Mouse (Mus musculus): Measurements from ENCODE around the gene Crcp. TPM values are rescaled to one million over a fixed set of nuclear protein-coding genes. Genes with fewer than 3 reads are reported as not detected.

Gene Crcp
- 30.1 and 31.5 TPM in 2 replicates for polyA plus RNA-seq (2012; ENCODE audit: insufficient read depth, insufficient read length, missing spikeins)

GRCm38 (mm10) chr5:130029142-130029897 is at the start of gene Crcp, which contains the start of gene Asl:
Gene Crcp, plus strand, starts transcription at chr5:130029290.
Gene Asl, minus strand, starts transcription at chr5:130029247.
- peak within 1 kb of the TSS; percentile 81 for H3K4me3 ChIP-seq (ENCODE audit: insufficient read depth, low read length)
- peak within 1 kb of the TSS; percentile 86 for H3K27ac ChIP-seq (ENCODE audit: insufficient read depth, low read depth, low read length)
- TF ChIP-seq CTCF (IDR thresholded peaks at IDR 0.05; ENCODE audit: low read depth, low read length) (no peak), POLR2A (IDR thresholded peaks at IDR 0.05; ENCODE audit: borderline replicate concordance, low read depth, low read length) (no peak)
- H3K4me1 ChIP-seq (ENCODE audit: control insufficient read depth, insufficient read depth, low read length): peaks cover 25% of the 10 kb centered on the region

- Histone ChIP-seq H3K4me3 (ENCODE audit: insufficient read depth, low read length) (no peak overlapping the region), H3K27ac (ENCODE audit: insufficient read depth, low read depth, low read length) (no peak overlapping the region), H3K4me1 (ENCODE audit: control insufficient read depth, insufficient read depth, low read length) (peaks cover 14% of the 10 kb centered on the region)
- TF ChIP-seq POLR2A (IDR thresholded peaks at IDR 0.05; ENCODE audit: borderline replicate concordance, low read depth, low read length) (no peak), CTCF (IDR thresholded peaks at IDR 0.05; ENCODE audit: low read depth, low read length) (no peak)
These were observed 48.9 kb upstream of the Crcp start for GRCm38 (mm10) chr5:129980216-129980615.

GRCm38 (mm10) chr5:129989376-129989775 is 39.7 kb upstream of the Crcp start:
- H3K27ac ChIP-seq (ENCODE audit: insufficient read depth, low read depth, low read length): no peak overlapping the region
- H3K4me3 ChIP-seq (ENCODE audit: insufficient read depth, low read length): no peak overlapping the region
- peaks cover under 1% of the 10 kb centered on the region for H3K4me1 ChIP-seq (ENCODE audit: control insufficient read depth, insufficient read depth, low read length)

DNA sequence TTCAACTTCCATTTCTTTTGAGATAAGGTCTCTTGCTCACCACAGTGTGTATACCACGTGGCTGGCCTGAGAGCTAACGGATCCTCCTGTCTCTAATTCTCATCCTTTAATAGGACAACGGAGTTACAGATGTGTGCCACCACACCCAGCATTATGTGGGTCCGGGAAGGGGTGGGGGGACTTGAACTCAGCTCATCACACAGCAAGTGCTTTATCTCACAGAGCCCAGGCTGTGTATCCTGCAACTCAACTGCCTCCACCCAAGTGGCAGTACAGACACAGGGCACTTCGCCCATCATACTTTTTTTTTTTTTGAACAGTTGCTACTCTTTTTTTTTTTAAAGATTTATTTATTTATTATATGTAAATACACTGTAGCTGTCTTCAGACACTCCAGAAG is 37.2 kb upstream of the Crcp start:
- H3K4me3 ChIP-seq (ENCODE audit: insufficient read depth, low read length): no peak overlapping the region
- no peak overlapping the region for H3K27ac ChIP-seq (ENCODE audit: insufficient read depth, low read depth, low read length)
- peaks cover 17% of the 10 kb centered on the region for H3K4me1 ChIP-seq (ENCODE audit: control insufficient read depth, insufficient read depth, low read length)
- TF ChIP-seq POLR2A (IDR thresholded peaks at IDR 0.05; ENCODE audit: borderline replicate concordance, low read depth, low read length) (no peak), CTCF (IDR thresholded peaks at IDR 0.05; ENCODE audit: low read depth, low read length) (no peak)

More at GRCm38 (mm10) chr5:129989376-129989775, 39.7 kb upstream of the Crcp start:
- TF ChIP-seq POLR2A (IDR thresholded peaks at IDR 0.05; ENCODE audit: borderline replicate concordance, low read depth, low read length) (no peak), CTCF (IDR thresholded peaks at IDR 0.05; ENCODE audit: low read depth, low read length) (no peak)

- H3K27ac ChIP-seq (ENCODE audit: insufficient read depth, low read depth, low read length): no peak overlapping the region
- TF ChIP-seq CTCF (IDR thresholded peaks at IDR 0.05; ENCODE audit: low read depth, low read length) (no peak), POLR2A (IDR thresholded peaks at IDR 0.05; ENCODE audit: borderline replicate concordance, low read depth, low read length) (no peak)
- no peak overlapping the region for H3K4me3 ChIP-seq (ENCODE audit: insufficient read depth, low read length)
- H3K4me1 ChIP-seq (ENCODE audit: control insufficient read depth, insufficient read depth, low read length): peaks cover 17% of the 10 kb centered on the region
These were observed 35.7 kb upstream of the Crcp start for GRCm38 (mm10) chr5:129993374-129993773.

- peaks cover 26% of the 10 kb centered on the region for H3K4me1 ChIP-seq (ENCODE audit: control insufficient read depth, insufficient read depth, low read length)
- no peak overlapping the region for H3K4me3 ChIP-seq (ENCODE audit: insufficient read depth, low read length)
- H3K27ac ChIP-seq (ENCODE audit: insufficient read depth, low read depth, low read length): peak overlapping the region; percentile 65
- TF ChIP-seq POLR2A (IDR thresholded peaks at IDR 0.05; ENCODE audit: borderline replicate concordance, low read depth, low read length) (no peak), CTCF (IDR thresholded peaks at IDR 0.05; ENCODE audit: low read depth, low read length) (no peak)
These were observed 34.1 kb upstream of the Crcp start for GRCm38 (mm10) chr5:129994989-129995388.

DNA sequence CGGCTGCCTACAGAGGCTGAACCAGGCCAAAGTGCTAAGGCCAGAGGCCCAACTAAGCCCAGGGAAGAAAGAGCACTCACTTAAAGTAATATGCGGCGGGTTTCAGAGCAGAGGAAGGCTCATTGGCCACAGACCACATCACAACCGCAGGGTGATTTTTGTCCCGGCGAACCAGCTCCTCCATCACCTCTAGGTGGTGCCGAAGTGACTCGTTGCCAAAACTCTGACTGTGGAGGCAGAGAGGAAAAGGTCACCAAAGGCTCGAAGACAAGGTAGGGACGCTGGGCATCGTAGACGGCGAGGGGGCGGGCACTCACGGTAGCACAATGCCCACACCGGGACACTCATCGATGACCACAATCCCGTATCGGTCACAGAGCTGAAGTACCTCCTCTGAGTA is 31.4 kb upstream of the Crcp start:
- Histone ChIP-seq H3K4me1 (ENCODE audit: control insufficient read depth, insufficient read depth, low read length) (peaks cover 31% of the 10 kb centered on the region), H3K27ac (ENCODE audit: insufficient read depth, low read depth, low read length) (no peak overlapping the region), H3K4me3 (ENCODE audit: insufficient read depth, low read length) (no peak overlapping the region)
- no peak for TF ChIP-seq POLR2A (IDR thresholded peaks at IDR 0.05; ENCODE audit: borderline replicate concordance, low read depth, low read length)
- TF ChIP-seq CTCF (IDR thresholded peaks at IDR 0.05; ENCODE audit: low read depth, low read length): no peak

DNA sequence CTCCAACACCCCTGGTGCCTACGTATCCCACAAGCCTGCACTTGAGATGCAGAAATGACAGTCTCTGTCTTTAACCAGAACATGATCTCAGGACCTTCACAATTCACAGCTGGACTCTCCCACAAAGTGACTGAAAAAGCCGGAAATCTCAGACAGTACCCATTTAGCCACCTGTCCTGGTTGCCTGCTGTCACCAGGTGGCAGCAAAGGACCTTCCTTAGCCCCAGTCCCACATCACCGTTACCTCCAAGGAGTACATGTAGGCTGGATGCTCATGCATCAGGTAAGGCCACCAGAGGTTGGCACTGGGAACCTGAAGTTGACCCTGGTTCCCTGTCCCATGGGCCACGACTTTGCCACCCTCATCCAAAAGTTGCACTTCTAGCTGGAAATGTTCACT is 30.0 kb upstream of the Crcp start:
- no peak overlapping the region for H3K4me3 ChIP-seq (ENCODE audit: insufficient read depth, low read length)
- H3K4me1 ChIP-seq (ENCODE audit: control insufficient read depth, insufficient read depth, low read length): peaks cover 42% of the 10 kb centered on the region
- no peak overlapping the region for H3K27ac ChIP-seq (ENCODE audit: insufficient read depth, low read depth, low read length)
- no peak for TF ChIP-seq POLR2A (IDR thresholded peaks at IDR 0.05; ENCODE audit: borderline replicate concordance, low read depth, low read length)
- TF ChIP-seq CTCF (IDR thresholded peaks at IDR 0.05; ENCODE audit: low read depth, low read length): peak; percentile 34; the same call in 1 of the 2 replicates

DNA sequence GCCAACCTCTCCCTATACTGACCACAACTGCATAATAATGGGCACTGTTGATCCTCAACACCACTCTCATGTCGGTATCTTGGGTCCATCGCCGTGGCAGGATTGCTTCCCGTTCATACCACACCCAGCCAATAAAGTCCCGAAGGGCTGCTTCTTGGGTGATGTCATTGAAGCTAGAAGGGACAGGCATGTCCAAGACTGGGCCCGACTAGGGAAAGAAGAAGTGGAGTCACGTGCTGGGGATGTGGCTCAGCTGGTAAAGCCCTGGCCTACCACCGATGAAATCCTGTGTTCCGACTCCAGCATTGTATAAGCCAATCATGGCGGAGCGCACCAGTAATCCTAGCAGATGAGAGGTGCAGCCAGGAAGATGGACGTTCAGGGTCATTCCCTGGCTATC is 28.4 kb upstream of the Crcp start:
- TF ChIP-seq CTCF (IDR thresholded peaks at IDR 0.05; ENCODE audit: low read depth, low read length) (no peak), POLR2A (IDR thresholded peaks at IDR 0.05; ENCODE audit: borderline replicate concordance, low read depth, low read length) (no peak)
- H3K4me3 ChIP-seq (ENCODE audit: insufficient read depth, low read length): peak overlapping the region; percentile 73
- H3K4me1 ChIP-seq (ENCODE audit: control insufficient read depth, insufficient read depth, low read length): peaks cover 31% of the 10 kb centered on the region
- peak overlapping the region; percentile 85 for H3K27ac ChIP-seq (ENCODE audit: insufficient read depth, low read depth, low read length)

- Histone ChIP-seq H3K27ac (ENCODE audit: insufficient read depth, low read depth, low read length) (peak overlapping the region; percentile 85), H3K4me3 (ENCODE audit: insufficient read depth, low read length) (peak overlapping the region; percentile 73)
- TF ChIP-seq CTCF (IDR thresholded peaks at IDR 0.05; ENCODE audit: low read depth, low read length) (no peak), POLR2A (IDR thresholded peaks at IDR 0.05; ENCODE audit: borderline replicate concordance, low read depth, low read length) (no peak)
These were observed 27.6 kb upstream of the Crcp start for GRCm38 (mm10) chr5:130001356-130001987.

More at GRCm38 (mm10) chr5:130001356-130001987, 27.6 kb upstream of the Crcp start:
- peaks cover 25% of the 10 kb centered on the region for H3K4me1 ChIP-seq (ENCODE audit: control insufficient read depth, insufficient read depth, low read length)

Data from bone marrow macrophage, adult 2 months (primary cell).